Mouse (Mus musculus) lung, embryonic 14.5 days (tissue): Measurements from ENCODE around the gene Pccb. TPM values are rescaled to one million over a fixed set of nuclear protein-coding genes. Genes with fewer than 3 reads are reported as not detected.

Experiments
- ATAC-seq: fragments of 200-750 bp; cut with Nextera tagmentation; 2 replicates; pipeline ENCODE4 v1.8.0; 2017; ENCODE audit warnings: mild to moderate bottlenecking, moderate TSS enrichment, moderate library complexity; ENCODE audit not compliant: insufficient read depth
- DNase-seq: peaks from one replicate; pipeline ENCODE4 v3.0.0-alpha.2; 2015
- H3K27ac ChIP-seq: fragments of 300-500 bp; sonication (generic); 2 replicates; pipeline ENCODE4 v1.5.1; 2014; ENCODE audit warnings: low read depth, mild to moderate bottlenecking, moderate library complexity
- H3K27me3 ChIP-seq: fragments of 300-500 bp; sonication (generic); 2 replicates; pipeline ENCODE4 v1.6.1; 2014; ENCODE audit warnings: low read length, control low read depth; ENCODE audit not compliant: insufficient read depth
- H3K36me3 ChIP-seq: fragments of 300-500 bp; sonication (generic); 2 replicates; pipeline ENCODE4 v1.6.1; 2014; ENCODE audit warnings: control low read depth; ENCODE audit not compliant: insufficient read depth
- H3K4me1 ChIP-seq: fragments of 300-500 bp; sonication (generic); 2 replicates; pipeline ENCODE4 v1.6.1; 2014; ENCODE audit warnings: antibody characterized with exemption, control low read depth; ENCODE audit not compliant: insufficient read depth
- H3K4me2 ChIP-seq: fragments of 300-500 bp; sonication (generic); 2 replicates; pipeline ENCODE4 v1.6.1; 2014; ENCODE audit warnings: mild to moderate bottlenecking
- H3K4me3 ChIP-seq: fragments of 300-500 bp; sonication (generic); 2 replicates; pipeline ENCODE4 v1.5.1; 2014; ENCODE audit warnings: low read depth, low read length
- H3K9ac ChIP-seq: fragments of 300-500 bp; sonication (generic); 2 replicates; pipeline ENCODE4 v1.6.1; 2014
- H3K9me3 ChIP-seq: fragments of 300-500 bp; sonication (generic); 2 replicates; pipeline ENCODE4 v1.6.1; 2016; ENCODE audit warnings: low read depth, low read length, control low read depth
- CTCF ChIP-seq: IDR thresholded peaks from 2 replicates; pipeline ENCODE4 v1.5.1; 2016; ENCODE audit warnings: antibody characterized with exemption, low read depth
- WGBS: fragments of 180-500 bp; shearing (Covaris S2); extraction: QIAGEN DNeasy Blood & Tissue Kit; methylation state at CpG from one replicate; pipeline ENCODE4 v1.1.7; 2014; 5-methylcytosine and 5-hydroxymethylcytosine counted together
- polyA plus RNA-seq: library from polyadenylated mRNA; unstranded; fragments of >200 nt; fragmentation: Nextera tagmentation; extraction: Ambion mirVana; gene quantifications from 2 replicates; pipeline ENCODE4 v1.2.1, GENCODE M21; 2014

Pccb gene
- 22.3 and 22.4 TPM in 2 replicates for polyA plus RNA-seq

- Histone ChIP-seq H3K4me1 (peaks cover 3% of the 10 kb centered on the region; the same call in 1 of the 2 replicates), H3K9me3 (no peaks in the 10 kb centered on the region), H3K27ac (peak within 1 kb of the TSS; percentile 97), H3K36me3 (no peaks in the 10 kb centered on the region), H3K27me3 (no peaks in the 10 kb centered on the region), H3K4me3 (peak within 1 kb of the TSS; percentile 62), H3K9ac (peak within 1 kb of the TSS; percentile 69), H3K4me2 (peak within 1 kb of the TSS; percentile 55)
- peak; percentile 35 for TF ChIP-seq CTCF
- peak; percentile 99 for DNase-seq
- WGBS: under 1% methylated on average over 61 of the region's 61 CpGs
- peak; percentile 99 for ATAC-seq
Measured at GRCm38 (mm10) chr9:101034448-101035098, at the start of gene Pccb. Gene Pccb, minus strand, starts transcription at chr9:101034898.

DNA sequence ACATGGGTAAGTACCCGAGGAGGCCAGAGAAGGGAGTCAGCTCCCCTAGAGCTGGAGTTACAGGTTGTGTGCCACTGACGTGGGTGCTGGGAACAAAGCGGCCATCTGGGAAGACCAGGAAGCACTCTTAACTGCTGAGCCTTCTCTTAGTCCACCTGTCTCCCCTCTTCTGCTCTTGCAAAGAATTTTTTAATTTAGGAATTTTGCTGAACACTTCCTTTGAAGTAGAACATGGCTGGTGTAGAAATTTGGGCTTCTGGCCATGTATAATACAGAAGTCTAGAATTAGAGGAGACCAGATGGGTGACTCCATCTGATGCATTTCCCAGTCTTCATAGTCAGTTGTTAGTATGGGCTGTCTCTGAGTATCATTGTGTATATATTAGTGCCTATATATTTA, 49.0 kb upstream of the Pccb start:
- Histone ChIP-seq H3K4me1 (peaks cover 8% of the 10 kb centered on the region), H3K4me2 (no peak overlapping the region), H3K36me3 (peaks cover 4% of the 10 kb centered on the region; the same call in 1 of the 2 replicates), H3K27ac (no peak overlapping the region), H3K4me3 (no peak overlapping the region), H3K9me3 (no peaks in the 10 kb centered on the region), H3K9ac (no peak overlapping the region), H3K27me3 (no peaks in the 10 kb centered on the region)
- WGBS: 87% methylated on average over 3 of the region's 3 CpGs
- no peak for TF ChIP-seq CTCF
- no peak for ATAC-seq
- DNase-seq: no peak

DNA sequence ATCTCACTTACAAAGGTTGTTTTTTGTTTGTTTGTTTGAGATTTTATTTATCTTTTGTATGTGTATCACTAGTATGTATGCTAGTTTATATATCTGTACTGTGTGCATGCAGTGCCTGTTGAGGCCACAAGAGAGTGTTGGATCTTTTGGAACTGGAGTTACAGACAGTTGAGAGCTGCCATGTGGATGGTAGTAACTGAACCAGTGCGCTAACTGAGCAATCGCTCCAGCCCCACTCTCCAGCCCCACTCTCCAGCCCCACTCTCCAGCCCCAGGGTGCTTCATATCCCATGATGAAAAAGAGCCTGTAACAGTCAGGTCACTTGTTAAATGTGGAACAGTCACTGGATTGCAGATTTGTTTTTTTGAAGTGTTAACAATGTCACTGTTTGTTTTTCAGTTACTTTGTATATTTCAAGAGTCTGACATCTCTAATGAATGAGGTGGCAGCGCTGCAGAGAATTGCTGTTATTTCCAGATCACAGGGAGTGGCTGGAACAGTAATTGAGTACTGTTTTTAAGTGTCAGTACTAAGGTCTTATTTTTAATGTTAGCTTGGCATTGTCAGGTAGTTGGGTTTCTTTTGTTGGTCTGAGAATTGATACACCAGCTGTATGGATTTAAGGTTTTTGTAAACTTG, 45.5 kb upstream of the Pccb start:
- ATAC-seq: no peak
- H3K4me1 ChIP-seq: peaks cover 18% of the 10 kb centered on the region
- WGBS: 34% methylated on average over 3 of the region's 3 CpGs

GRCm38 (mm10) chr9:101078579-101078978, 43.9 kb upstream of the Pccb start:
- Histone ChIP-seq H3K27ac (no peak overlapping the region), H3K4me2 (peak overlapping the region; percentile 94), H3K9ac (peak overlapping the region; percentile 20; the same call in 1 of the 2 replicates), H3K4me1 (peaks cover 18% of the 10 kb centered on the region), H3K27me3 (no peaks in the 10 kb centered on the region), H3K36me3 (peaks cover 8% of the 10 kb centered on the region; the same call in 1 of the 2 replicates), H3K4me3 (peak overlapping the region; percentile 95), H3K9me3 (no peaks in the 10 kb centered on the region)
- no peak for ATAC-seq
- no peak for TF ChIP-seq CTCF
- 66% methylated on average over 4 of the region's 4 CpGs for WGBS
- peak; percentile 19 for DNase-seq

More for the DNA sequence above, 45.5 kb upstream of the Pccb start:
- Histone ChIP-seq H3K9me3 (no peaks in the 10 kb centered on the region), H3K27me3 (no peaks in the 10 kb centered on the region), H3K36me3 (peaks cover 8% of the 10 kb centered on the region; the same call in 1 of the 2 replicates), H3K9ac (no peak overlapping the region), H3K27ac (no peak overlapping the region), H3K4me2 (peak overlapping the region; percentile 40), H3K4me3 (no peak overlapping the region)
- DNase-seq: peak; percentile 62
- TF ChIP-seq CTCF: peak; percentile 41

DNA sequence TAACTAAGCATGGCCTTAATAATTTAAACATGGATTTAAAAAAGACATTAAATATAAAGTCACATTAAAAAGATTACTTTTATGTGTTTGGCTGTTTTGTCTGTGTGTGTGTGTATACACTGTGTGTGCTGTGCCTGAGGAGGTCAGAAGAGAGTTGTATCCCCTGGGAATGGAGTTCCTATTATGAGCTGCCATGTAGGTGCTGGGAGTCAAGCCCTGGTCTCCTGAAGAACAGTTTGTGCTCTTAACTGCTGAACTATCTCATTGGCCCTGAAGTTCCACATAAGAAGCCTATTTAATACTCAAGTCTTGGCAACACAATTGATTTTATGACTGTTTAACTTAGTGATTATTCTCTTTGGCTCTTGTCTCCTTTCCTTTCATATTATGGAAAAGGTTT, 42.8 kb upstream of the Pccb start:
- H3K4me2 ChIP-seq: peak overlapping the region; percentile 94
- no peaks in the 10 kb centered on the region for H3K9me3 ChIP-seq
- DNase-seq (no peak), ATAC-seq (no peak)
- peak overlapping the region; percentile 95 for H3K4me3 ChIP-seq
- H3K9ac ChIP-seq: peak overlapping the region; percentile 98
- H3K27ac ChIP-seq: no peak overlapping the region
- no peaks in the 10 kb centered on the region for H3K27me3 ChIP-seq
- TF ChIP-seq CTCF: no peak
- H3K4me1 ChIP-seq: peaks cover 18% of the 10 kb centered on the region
- peaks cover 8% of the 10 kb centered on the region; the same call in 1 of the 2 replicates for H3K36me3 ChIP-seq

DNA sequence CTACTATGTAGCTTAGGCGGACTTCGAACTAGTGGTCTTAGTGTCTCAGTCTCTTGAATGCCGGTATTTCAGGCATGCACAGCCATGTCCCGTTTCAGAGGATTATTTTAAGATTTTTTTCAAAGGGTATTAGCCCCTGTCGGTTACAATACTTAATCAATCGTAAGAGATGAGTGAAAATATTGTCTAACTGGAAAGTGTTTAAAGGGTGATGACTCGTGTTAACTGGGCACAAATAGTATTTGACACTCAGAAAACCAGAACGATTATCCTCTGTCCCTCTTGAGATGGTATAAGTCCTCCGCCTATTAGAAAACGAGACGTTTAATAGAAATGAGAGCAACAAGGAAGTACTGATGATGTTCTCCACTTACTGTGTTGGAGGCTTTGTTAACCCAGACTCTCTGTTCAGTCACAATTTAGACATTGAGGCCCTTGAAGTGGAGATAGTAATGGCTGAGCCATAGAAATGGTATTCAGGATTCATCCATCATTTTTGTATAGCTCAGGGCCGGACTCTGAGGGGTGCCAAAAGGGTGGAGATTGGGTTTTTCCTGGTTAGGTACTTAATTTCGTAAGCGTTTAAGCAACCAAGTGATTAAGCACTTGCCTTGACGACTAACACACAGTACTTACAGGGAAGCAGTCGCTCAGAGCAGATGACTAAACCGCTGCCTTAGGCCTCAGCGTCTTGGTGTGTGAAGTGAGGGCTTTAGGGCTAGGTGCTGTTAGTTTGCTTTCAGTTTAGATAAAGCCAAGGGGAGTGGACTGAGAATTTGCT, 41.6 kb upstream of the Pccb start:
- no peaks in the 10 kb centered on the region for H3K9me3 ChIP-seq
- H3K36me3 ChIP-seq: peaks cover 8% of the 10 kb centered on the region; the same call in 1 of the 2 replicates
- H3K27me3 ChIP-seq: no peaks in the 10 kb centered on the region
- H3K4me1 ChIP-seq: peaks cover 18% of the 10 kb centered on the region
- DNase-seq (peak; percentile 52), ATAC-seq (no peak)
- peak overlapping the region; percentile 95 for H3K4me3 ChIP-seq
- under 1% methylated on average over 18 of the region's 18 CpGs for WGBS
- no peak overlapping the region for H3K27ac ChIP-seq
- H3K4me2 ChIP-seq: peak overlapping the region; percentile 94
- no peak for TF ChIP-seq CTCF
- peak overlapping the region; percentile 98 for H3K9ac ChIP-seq
